Mouse (Mus musculus) megakaryocyte, embryonic 14.5 days (primary cell): ENCODE results near the gene Tnni3.

Experiments
- FLI1 ChIP-seq: IDR thresholded peaks from 2 replicates; pipeline ENCODE4 v1.6.1; 2012; ENCODE audit warnings: low read length, inconsistent platforms, mixed read lengths
- GATA1 ChIP-seq: IDR thresholded peaks from 3 replicates; pipeline ENCODE4 v1.6.1; 2012; ENCODE audit warnings: mixed read lengths, low read length, inconsistent platforms, borderline replicate concordance

GRCm38 (mm10) chr7:4511489-4512224, 12.4 kb downstream of the Tnni3 start:
- TF ChIP-seq GATA1 (no peak), FLI1 (no peak)
